Comparison of ENCODE assay signal across 9 mouse cellular contexts in the genomic region with DNA sequence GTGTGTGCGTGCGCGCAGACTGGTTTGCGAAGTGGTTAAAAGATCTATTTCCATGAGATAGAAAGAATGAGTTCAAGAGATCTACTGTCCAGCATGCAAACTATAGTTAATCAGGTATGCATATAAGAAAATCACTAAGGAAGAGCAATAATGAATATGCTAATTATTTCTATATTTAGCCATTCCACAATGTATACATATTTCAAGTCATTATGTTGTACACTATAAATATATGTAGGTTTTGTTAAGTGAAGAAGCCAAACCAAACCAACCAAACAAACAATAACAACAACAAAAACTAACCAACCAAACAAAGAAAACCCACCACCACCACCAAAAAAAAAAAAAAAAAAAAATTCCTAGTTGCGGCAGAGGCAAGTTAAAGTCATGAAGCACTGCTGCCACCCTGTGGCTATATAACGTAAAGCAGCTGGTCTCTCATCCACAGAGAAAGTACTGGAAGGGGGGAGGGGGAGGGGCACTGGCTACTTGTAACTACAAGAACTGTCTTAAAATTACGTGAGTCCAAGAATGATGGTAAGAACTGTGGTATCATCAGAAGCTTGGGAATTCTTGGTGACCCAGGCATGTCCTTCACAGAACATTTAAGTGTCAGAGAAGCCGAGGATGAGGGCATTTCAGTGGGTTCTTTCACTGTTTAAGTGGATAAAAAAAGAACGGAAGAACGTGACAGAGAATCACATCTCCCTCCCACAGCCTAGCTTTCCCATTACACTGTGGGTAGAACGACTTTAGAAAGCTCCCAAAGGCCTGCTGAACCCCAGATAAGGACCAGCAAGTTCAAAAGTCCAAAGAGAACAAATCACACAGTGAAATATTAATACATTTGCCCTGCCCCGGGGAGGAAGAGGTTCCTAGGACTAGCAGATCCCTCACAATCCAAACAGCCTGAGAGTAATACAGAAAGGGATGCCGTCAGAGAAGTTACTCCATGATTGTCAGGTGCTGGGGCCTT. TPM values are rescaled to one million over a fixed set of nuclear protein-coding genes. Genes with fewer than 3 reads are reported as not detected.
DNase-seq lines count a peak whose midpoint lies in the region; ATAC-seq and TF ChIP-seq lines count a peak whose summit lies in the region.
"Had no signal": no experiment of that assay in that cellular context is flagged by ENCODE, and none has a peak within 500 bp of the region (broad histone marks: within the 10 kb centered on the region; RNA-seq: fewer than 3 reads in every experiment).

No protein-coding gene starts in this region.

- no peaks in the 10 kb centered on the region for H3K36me3 ChIP-seq in forebrain, embryonic 10.5 days (replicated peaks)
- no peaks in the 10 kb centered on the region for H3K36me3 ChIP-seq in lung, embryonic 15.5 days
- H3K36me3 ChIP-seq: liver, embryonic 15.5 days had no signal

- peak; percentile 87 for DNase-seq in ES-CJ7 (ENCODE audit: low read depth, low spot score)
- peak; percentile 94 for DNase-seq in brain, embryonic 14.5 days (ENCODE audit: low read depth)
- DNase-seq in forebrain, embryonic 10.5 days (ENCODE audit: extremely low spot score, low spot score), result peak; percentile 63
- DNase-seq in heart, postnatal 10 days, result peak; percentile 80 to 88
- DNase-seq in layer of hippocampus, adult 11-12 months (ENCODE audit: low spot score), result peak; percentile 88
- DNase-seq in ovary, postnatal 10 days (ENCODE audit: low spot score), result peak; percentile 16
- peak; percentile 79 for DNase-seq in thymus, postnatal 0 days (ENCODE audit: low spot score)

- peak; percentile 75; the same call in 1 of the 2 replicates for TF ChIP-seq CTCF in brain, embryonic 14.5 days (IDR thresholded peaks at IDR 0.05; ENCODE audit: borderline replicate concordance, extremely low read depth, insufficient read depth, insufficient read length)

- ATAC-seq in lung, embryonic 15.5 days (ENCODE audit: borderline replicate concordance, extremely low read depth, low FRiP score, low TSS enrichment), result no peak

- no peaks in the 10 kb centered on the region for H3K27me3 ChIP-seq in forebrain, embryonic 10.5 days (ENCODE audit: poor library complexity, severe bottlenecking)
- H3K27me3 ChIP-seq in lung, embryonic 15.5 days, result no peaks in the 10 kb centered on the region
- H3K27me3 ChIP-seq: liver, embryonic 15.5 days had no signal

- H3K4me2 ChIP-seq in lung, embryonic 15.5 days, result peak overlapping the region; percentile 38
- H3K4me2 ChIP-seq: liver, embryonic 15.5 days had no signal

- no peak overlapping the region for H3K27ac ChIP-seq in forebrain, embryonic 10.5 days
- H3K27ac ChIP-seq in lung, embryonic 15.5 days, result no peak overlapping the region
- H3K27ac ChIP-seq: liver, embryonic 15.5 days had no signal

- H3K4me3 ChIP-seq in forebrain, embryonic 10.5 days, result no peak overlapping the region
- H3K4me3 ChIP-seq in lung, embryonic 15.5 days, result no peak overlapping the region
- H3K4me3 ChIP-seq: liver, embryonic 15.5 days had no signal

- H3K9me3 ChIP-seq in forebrain, embryonic 10.5 days, result no peaks in the 10 kb centered on the region
- H3K9me3 ChIP-seq in lung, embryonic 15.5 days, result no peaks in the 10 kb centered on the region
- H3K9me3 ChIP-seq: liver, embryonic 15.5 days had no signal

- no peak overlapping the region for H3K9ac ChIP-seq in lung, embryonic 15.5 days
- H3K9ac ChIP-seq: liver, embryonic 15.5 days had no signal

- H3K4me1 ChIP-seq in forebrain, embryonic 10.5 days, result no peaks in the 10 kb centered on the region
- H3K4me1 ChIP-seq in lung, embryonic 15.5 days, result no peaks in the 10 kb centered on the region

- WGBS in forebrain, embryonic 10.5 days, result 60% methylated on average over 13 of the region's 13 CpGs
- 47% methylated on average over 13 of the region's 13 CpGs for WGBS in lung, embryonic 15.5 days

- intact Hi-C loops in heart, postnatal 10 days (cut with DNase I), result loop anchor here (1.0 to 5.0 kb wide), 4 partner anchors 54 to 1501 kb away; no protein-coding TSS in a partner anchor

- TF ChIP-seq POLR2A in brain, embryonic 14.5 days (IDR thresholded peaks at IDR 0.05; ENCODE audit: borderline replicate concordance, extremely low read depth, insufficient read depth, insufficient read length, poor library complexity, severe bottlenecking), result no peak

RNA-seq across cellular contexts. Expression of a gene that starts 19.8 kb away (rescaled TPM):
- 26.4 and 43.9 TPM in 2 replicates for polyA plus RNA-seq in brain, embryonic 14.5 days (2012; rRNA removed)
- 49.4 and 50.5 TPM in 2 replicates for polyA plus RNA-seq in forebrain, embryonic 10.5 days (2016; fragmentation: Nextera tagmentation; extraction: Ambion mirVana)
- 10 to 100 TPM; 16.1 to 32.2 TPM for total RNA-seq in heart, postnatal 10 days (2021)
- polyA plus RNA-seq in lung, embryonic 15.5 days (2015; fragmentation: Nextera tagmentation; extraction: Ambion mirVana), result 147 and 150 TPM in 2 replicates
- 6.6 and 9.3 TPM in 2 replicates for polyA plus RNA-seq in thymus, postnatal 0 days (2015; fragmentation: Nextera tagmentation; extraction: Ambion mirVana)

RNA-seq across cellular contexts. Expression of a gene that starts 35.6 kb away (rescaled TPM):
- polyA plus RNA-seq in brain, embryonic 14.5 days (2012; rRNA removed), result 0.15 and 0.53 TPM in 2 replicates
- 0.36 TPM in 1 of 2 replicates, not detected in the other for polyA plus RNA-seq in forebrain, embryonic 10.5 days (2016; fragmentation: Nextera tagmentation; extraction: Ambion mirVana)
- not detected for total RNA-seq in heart, postnatal 10 days (2021)
- 0.40 and 0.56 TPM in 2 replicates for polyA plus RNA-seq in lung, embryonic 15.5 days (2015; fragmentation: Nextera tagmentation; extraction: Ambion mirVana)
- 0.17 and 0.32 TPM in 2 replicates for polyA plus RNA-seq in thymus, postnatal 0 days (2015; fragmentation: Nextera tagmentation; extraction: Ambion mirVana)
- polyA plus RNA-seq: liver, embryonic 15.5 days had no signal

RNA-seq across cellular contexts. Expression of a gene that starts 39.3 kb away (rescaled TPM):
- polyA plus RNA-seq in brain, embryonic 14.5 days (2012; rRNA removed), result 0.11 TPM in 1 of 2 replicates, not detected in the other
- not detected in 2 replicates for polyA plus RNA-seq in forebrain, embryonic 10.5 days (2016; fragmentation: Nextera tagmentation; extraction: Ambion mirVana)
- total RNA-seq in heart, postnatal 10 days (2021), result not detected
- polyA plus RNA-seq in lung, embryonic 15.5 days (2015; fragmentation: Nextera tagmentation; extraction: Ambion mirVana), result not detected in 2 replicates
- not detected in 2 replicates for polyA plus RNA-seq in thymus, postnatal 0 days (2015; fragmentation: Nextera tagmentation; extraction: Ambion mirVana)
- polyA plus RNA-seq: liver, embryonic 15.5 days had no signal

Comparison
In these comparisons a context has a peak if more than half of its experiments do, and no peak if none do; other contexts are left out.
1. DNase-seq: peak in every context shown above with its lines; median percentile 94 in brain, embryonic 14.5 days; 88 in layer of hippocampus, adult 11-12 months; 87 in ES-CJ7; 84 in heart, postnatal 10 days; 79 in thymus, postnatal 0 days; 63 in forebrain, embryonic 10.5 days; 16 in ovary, postnatal 10 days.